Mouse (Mus musculus): Measurements from ENCODE around the gene Nipal3.

The Nipal3 gene

DNA sequence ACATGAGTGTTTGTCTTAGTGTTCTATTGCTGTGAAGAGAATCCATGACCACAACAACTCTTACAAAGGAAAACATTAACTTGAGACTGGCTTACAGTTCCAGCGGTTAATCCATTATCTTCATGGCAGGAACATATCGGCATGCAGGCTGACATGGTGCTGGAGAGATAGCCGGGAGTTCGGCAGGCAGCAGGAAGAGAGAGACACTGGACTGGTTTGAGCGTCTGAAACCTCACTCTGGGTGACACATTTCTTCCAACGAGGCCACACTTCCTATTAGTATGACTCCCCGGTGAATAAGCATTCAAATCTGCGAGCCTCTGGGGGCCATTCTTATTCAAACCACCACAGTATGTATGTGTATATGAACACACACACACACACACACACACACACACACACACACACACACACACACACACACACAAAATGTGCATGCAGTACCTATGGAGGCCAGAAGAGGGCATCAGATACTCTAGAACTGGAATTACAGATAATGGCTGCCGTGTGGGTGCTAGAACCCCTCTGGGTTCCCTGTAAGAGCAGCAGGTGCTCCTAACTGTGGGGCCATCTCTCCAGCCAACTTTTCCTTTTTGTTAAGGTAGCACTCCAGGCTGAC, 54.8 kb downstream of the Nipal3 start:
- in situ Hi-C loops (cut with MboI; ENCODE audit: unreplicated experiment in 2 of 2) = loop anchor here in 1 of 2 experiments (10.0 kb wide), 1 partner anchor 55 kb away; the partner anchor contains the start of genes Nipal3 and Stpg1

GRCm38 (mm10) chr4:135439188-135439647, 55.6 kb downstream of the Nipal3 start:
- in situ Hi-C loops (cut with MboI; ENCODE audit: unreplicated experiment in 2 of 2) = no loop called here

DNA sequence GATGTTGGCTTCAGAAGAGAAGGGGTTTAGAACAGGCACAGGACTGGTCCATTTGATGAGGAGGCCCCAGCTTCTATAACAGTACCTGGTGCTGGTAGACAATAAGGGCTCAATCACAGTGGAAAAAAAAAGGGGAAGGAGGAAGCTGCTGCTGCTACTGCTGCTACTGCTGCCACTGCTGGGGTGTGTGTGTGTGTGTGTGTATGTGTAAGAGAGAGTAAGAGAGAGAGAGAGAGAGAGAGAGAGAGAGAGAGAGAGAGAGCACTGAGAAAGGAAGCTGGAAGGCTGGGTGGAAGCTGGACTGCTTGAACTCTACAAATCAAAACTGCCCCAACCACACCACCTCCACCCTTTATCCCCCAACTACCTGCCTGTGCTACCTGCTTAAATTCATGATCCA, 56.9 kb downstream of the Nipal3 start:
- in situ Hi-C loops (cut with MboI; ENCODE audit: unreplicated experiment in 2 of 2) = no loop called here

DNA sequence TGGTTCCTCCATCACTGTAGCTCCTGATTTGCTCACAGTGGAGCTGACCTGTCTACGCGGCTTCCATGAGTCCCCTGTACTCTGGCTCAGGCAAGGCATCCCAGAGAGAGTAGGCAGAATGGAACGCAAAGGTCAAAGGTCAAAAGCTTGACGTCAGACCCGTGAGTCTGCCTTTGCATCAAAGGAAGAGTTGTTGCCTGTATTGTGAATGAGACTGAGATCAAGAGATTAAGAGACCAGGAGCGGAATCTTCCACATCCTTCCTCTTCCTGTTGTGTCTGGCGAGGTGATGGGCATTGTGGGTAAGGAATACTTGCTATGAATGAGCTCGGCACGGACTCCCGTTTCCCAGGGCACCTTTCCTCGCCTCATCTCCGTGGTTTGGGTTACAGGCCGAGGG, 58.5 kb downstream of the Nipal3 start:
- in situ Hi-C loops (cut with MboI; ENCODE audit: unreplicated experiment in 2 of 2) = no loop called here

GRCm38 (mm10) chr4:135434395-135434789, 60.4 kb downstream of the Nipal3 start:
- in situ Hi-C loops (cut with MboI; ENCODE audit: unreplicated experiment in 2 of 2) = no loop called here

- in situ Hi-C loops (cut with MboI; ENCODE audit: unreplicated experiment in 2 of 2) = no loop called here
These were observed 61.1 kb downstream of the Nipal3 start, which contains the start of gene Rcan3 for GRCm38 (mm10) chr4:135433443-135434394. TSS of gene Rcan3 (minus strand) at chr4:135433853.

DNA sequence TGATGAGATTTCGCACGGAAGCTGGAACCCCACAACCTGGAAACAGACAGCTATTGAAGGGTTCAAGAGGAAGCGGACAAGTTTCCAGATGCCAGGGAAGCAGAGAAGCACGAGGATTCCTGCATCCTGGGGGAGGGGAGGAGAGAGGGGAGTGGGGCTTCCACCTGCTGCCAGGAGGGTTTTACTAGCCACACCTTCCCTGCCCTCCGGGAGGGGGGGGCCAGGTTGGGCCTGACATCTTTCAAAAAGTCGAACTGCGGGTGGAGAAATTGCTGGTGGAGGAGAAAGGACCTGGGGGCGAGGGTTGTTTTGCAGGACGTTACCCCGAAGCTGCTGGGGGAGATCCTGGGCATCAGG, 61.8 kb downstream of the Nipal3 start:
- in situ Hi-C loops (cut with MboI; ENCODE audit: unreplicated experiment in 2 of 2) = no loop called here

- in situ Hi-C loops (cut with MboI; ENCODE audit: unreplicated experiment in 2 of 2) = no loop called here
These were observed 64.7 kb downstream of the Nipal3 start for GRCm38 (mm10) chr4:135429990-135430760.

GRCm38 (mm10) chr4:135429383-135429782, 65.5 kb downstream of the Nipal3 start:
- in situ Hi-C loops (cut with MboI; ENCODE audit: unreplicated experiment in 2 of 2) = no loop called here

DNA sequence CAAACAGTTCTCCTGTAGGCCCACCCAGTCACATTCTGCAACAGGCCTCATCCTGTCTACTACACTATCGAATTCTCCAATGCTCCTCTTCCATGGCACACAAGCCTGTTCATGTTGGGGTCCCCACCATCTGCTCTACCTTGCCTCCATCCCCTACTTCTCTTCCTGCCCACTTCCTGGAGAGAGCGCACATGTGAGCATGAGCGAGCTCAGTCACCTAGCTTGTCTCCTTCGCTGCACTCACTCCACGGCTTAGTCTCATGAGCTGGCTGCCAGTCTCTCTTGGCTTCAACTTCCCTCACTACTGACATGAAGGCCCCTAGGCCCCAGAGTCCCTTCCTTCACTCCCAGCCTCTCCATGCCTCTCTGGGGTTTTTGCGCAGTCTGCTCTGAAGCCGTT, 68.3 kb downstream of the Nipal3 start:
- in situ Hi-C loops (cut with MboI; ENCODE audit: unreplicated experiment in 2 of 2) = no loop called here

- in situ Hi-C loops (cut with MboI; ENCODE audit: unreplicated experiment in 2 of 2) = no loop called here
These were observed 69.2 kb downstream of the Nipal3 start for GRCm38 (mm10) chr4:135425625-135426024.

GRCm38 (mm10) chr4:135420961-135421360, 73.9 kb downstream of the Nipal3 start:
- in situ Hi-C loops (cut with MboI; ENCODE audit: unreplicated experiment in 2 of 2) = no loop called here

- in situ Hi-C loops (cut with MboI; ENCODE audit: unreplicated experiment in 2 of 2) = no loop called here
These were observed 74.4 kb downstream of the Nipal3 start for GRCm38 (mm10) chr4:135420416-135420815.

DNA sequence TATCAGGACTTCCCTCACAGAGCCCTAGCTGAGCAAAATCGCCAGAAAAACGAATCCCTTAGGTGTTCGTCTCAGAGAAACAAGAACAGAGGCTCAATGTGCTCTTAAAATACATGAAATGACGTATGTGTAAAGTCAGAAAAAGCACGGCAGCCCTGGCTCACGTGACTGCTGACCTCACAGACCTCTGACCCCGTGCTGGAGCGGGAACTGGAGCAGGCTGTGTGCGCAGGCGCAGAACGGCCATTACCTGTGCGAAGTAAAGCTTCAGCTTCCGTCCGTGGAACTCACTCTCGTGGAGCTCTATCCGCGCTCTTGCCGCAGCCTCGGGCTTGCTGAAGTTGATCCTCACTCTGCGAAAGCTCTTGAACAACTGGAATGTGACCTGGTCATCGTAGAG, 74.8 kb downstream of the Nipal3 start:
- in situ Hi-C loops (cut with MboI; ENCODE audit: unreplicated experiment in 2 of 2) = loop anchor here in 1 of 2 experiments (10.0 kb wide), 1 partner anchor 205 kb away; no protein-coding TSS in a partner anchor

DNA sequence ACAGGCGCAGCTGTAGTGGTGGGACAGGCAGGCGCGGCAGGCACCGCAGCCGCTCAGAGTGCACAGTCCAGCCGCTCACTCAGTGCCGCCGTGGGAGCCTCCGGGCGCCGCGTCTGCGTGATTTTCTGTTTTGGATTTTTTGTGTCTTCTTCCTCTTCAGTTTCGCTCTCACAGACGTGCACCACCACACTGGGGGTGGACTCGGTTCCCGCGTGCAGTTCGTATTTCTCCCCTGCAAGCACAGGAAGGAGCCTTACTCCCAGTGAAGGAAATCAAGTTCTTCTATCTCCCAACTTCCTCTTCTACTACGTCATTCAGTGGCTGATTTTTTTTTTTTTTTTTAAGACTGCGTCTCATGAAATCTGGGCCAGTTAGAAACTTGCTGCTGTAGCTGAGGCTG, 78.5 kb downstream of the Nipal3 start:
- in situ Hi-C loops (cut with MboI; ENCODE audit: unreplicated experiment in 2 of 2) = loop anchor here in 1 of 2 experiments (10.0 kb wide), 1 partner anchor 202 kb away; no protein-coding TSS in a partner anchor

- in situ Hi-C loops (cut with MboI; ENCODE audit: unreplicated experiment in 2 of 2) = loop anchor here (5.0 to 10.0 kb wide), 3 partner anchors 199 to 466 kb away; no protein-coding TSS in a partner anchor
These were observed 81.3 kb downstream of the Nipal3 start for GRCm38 (mm10) chr4:135413491-135413890.

DNA sequence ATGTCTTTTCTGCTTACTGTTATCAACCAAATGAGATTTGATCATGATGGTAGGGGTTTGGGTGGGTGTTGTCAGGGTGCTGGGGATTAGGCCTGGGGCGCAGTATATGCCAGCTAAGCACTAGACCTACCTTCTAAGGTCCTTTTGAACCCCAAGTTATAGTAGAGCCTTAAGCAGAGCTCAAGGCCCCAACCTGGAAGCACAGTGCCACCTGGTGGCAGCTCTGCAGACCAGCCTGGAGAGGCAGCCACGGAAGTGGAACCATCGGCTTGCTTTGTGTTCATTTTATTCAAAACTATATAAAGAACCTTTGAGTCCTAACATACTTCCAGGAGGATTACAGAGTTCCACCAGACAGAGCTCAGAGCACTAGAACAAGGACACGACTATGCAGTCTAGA, 83.2 kb downstream of the Nipal3 start:
- in situ Hi-C loops (cut with MboI; ENCODE audit: unreplicated experiment in 2 of 2) = loop anchor here (5.0 to 10.0 kb wide), 3 partner anchors 197 to 464 kb away; no protein-coding TSS in a partner anchor

DNA sequence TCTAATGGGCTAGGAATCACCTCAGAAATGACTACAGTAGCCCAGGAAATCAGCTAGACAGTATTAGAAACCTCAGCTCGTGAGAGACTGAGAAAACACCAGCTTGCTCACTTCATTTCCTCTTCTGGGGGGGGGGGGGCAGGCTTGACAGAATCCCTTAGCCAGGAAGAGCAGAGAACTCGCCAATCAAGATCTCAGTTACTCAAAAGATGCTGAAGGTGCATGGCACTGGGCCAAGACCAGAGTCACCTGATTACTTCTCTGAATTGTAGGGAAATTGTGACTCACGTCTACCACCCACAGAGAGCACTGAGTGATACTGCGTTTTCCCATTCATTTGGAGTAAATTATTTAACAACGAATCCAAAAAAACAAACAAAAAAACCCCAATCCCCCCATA, 88.7 kb downstream of the Nipal3 start:
- in situ Hi-C loops (cut with MboI; ENCODE audit: unreplicated experiment in 2 of 2) = no loop called here

- in situ Hi-C loops (cut with MboI; ENCODE audit: unreplicated experiment in 2 of 2) = no loop called here
These were observed 89.9 kb downstream of the Nipal3 start for GRCm38 (mm10) chr4:135404916-135405315.

- in situ Hi-C loops (cut with MboI; ENCODE audit: unreplicated experiment in 2 of 2) = no loop called here
These were observed 90.8 kb downstream of the Nipal3 start for GRCm38 (mm10) chr4:135404048-135404447.

DNA sequence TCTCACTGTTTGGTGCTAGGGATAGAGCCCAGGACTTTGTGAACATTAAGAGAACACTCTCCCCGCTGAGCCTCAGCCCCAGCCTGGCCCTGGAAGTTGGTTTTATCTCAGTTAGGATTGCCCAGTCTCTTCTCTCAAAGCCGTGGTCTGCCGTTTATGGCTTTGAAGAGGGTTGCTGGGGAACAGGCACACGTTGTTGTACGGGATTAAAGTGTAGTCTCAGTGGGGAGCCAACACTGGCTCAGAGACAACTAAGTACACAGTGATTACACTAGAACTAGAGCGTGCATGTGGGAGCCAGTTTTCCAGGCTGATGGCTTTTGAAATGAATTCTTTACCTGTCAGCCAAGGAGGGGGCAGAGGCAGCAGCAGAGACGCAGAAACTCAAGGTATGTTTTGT, 93.0 kb downstream of the Nipal3 start:
- in situ Hi-C loops (cut with MboI; ENCODE audit: unreplicated experiment in 2 of 2) = no loop called here
